Mouse (Mus musculus) limb, embryonic 14.5 days (tissue): Measurements from ENCODE around the gene Ubl7. TPM values are rescaled to one million over a fixed set of nuclear protein-coding genes. Genes with fewer than 3 reads are reported as not detected.

Source experiments
- ATAC-seq: fragments of 200-750 bp; cut with Nextera tagmentation; 2 replicates; pipeline ENCODE4 v1.8.0; 2017; ENCODE audit warnings: low read depth, moderate number of reproducible peaks, moderate TSS enrichment; ENCODE audit not compliant: low FRiP score
- DNase-seq: peaks from one replicate; pipeline ENCODE4 v3.0.0-alpha.2; 2015; ENCODE audit warnings: low spot score
- H3K27ac ChIP-seq: fragments of 300-500 bp; sonication (generic); replicated peaks from 2 replicates; pipeline ENCODE4 v1.5.1; 2014; ENCODE audit warnings: low read depth, mild to moderate bottlenecking, low read length, moderate library complexity, mixed read lengths
- H3K27me3 ChIP-seq: fragments of 300-500 bp; sonication (generic); 2 replicates; pipeline ENCODE4 v1.6.1; 2014; ENCODE audit warnings: low read length, mixed read lengths; ENCODE audit not compliant: control insufficient read depth, insufficient read depth
- H3K36me3 ChIP-seq: fragments of 300-500 bp; sonication (generic); 2 replicates; pipeline ENCODE4 v1.6.1; 2014; ENCODE audit warnings: mild to moderate bottlenecking, low read length, moderate library complexity, mixed read lengths; ENCODE audit not compliant: control insufficient read depth, insufficient read depth
- H3K4me1 ChIP-seq: fragments of 300-500 bp; sonication (generic); 2 replicates; pipeline ENCODE4 v1.6.1; 2014; ENCODE audit warnings: antibody characterized with exemption, low read length, mixed read lengths; ENCODE audit not compliant: control insufficient read depth, insufficient read depth
- H3K4me2 ChIP-seq: fragments of 300-500 bp; sonication (generic); replicated peaks from 2 replicates; pipeline ENCODE4 v1.6.1; 2014; ENCODE audit warnings: low read depth, mild to moderate bottlenecking, low read length, moderate library complexity; ENCODE audit not compliant: severe bottlenecking
- H3K4me3 ChIP-seq: fragments of 300-500 bp; sonication (generic); replicated peaks from 2 replicates; pipeline ENCODE4 v1.5.1; 2014; ENCODE audit warnings: low read length
- H3K9ac ChIP-seq: fragments of 300-500 bp; sonication (generic); 2 replicates; pipeline ENCODE4 v1.6.1; 2014; ENCODE audit warnings: mild to moderate bottlenecking, low read depth, low read length, moderate library complexity; ENCODE audit not compliant: severe bottlenecking
- H3K9me3 ChIP-seq: fragments of 300-500 bp; sonication (generic); 2 replicates; pipeline ENCODE4 v1.6.1; 2016; ENCODE audit warnings: low read length; ENCODE audit not compliant: control insufficient read depth
- POLR2A ChIP-seq: fragments of 200-500 bp; IDR thresholded peaks from 2 replicates; pipeline ENCODE4 v1.8.0; 2012; ENCODE audit warnings: inconsistent platforms, mild to moderate bottlenecking, moderate library complexity, borderline replicate concordance; ENCODE audit not compliant: insufficient read depth, insufficient read length; ENCODE audit errors: extremely low read depth
- WGBS: fragments of 180-500 bp; shearing (Covaris S2); extraction: QIAGEN DNeasy Blood & Tissue Kit; methylation state at CpG from one replicate; pipeline ENCODE4 v1.1.7; 2014; 5-methylcytosine and 5-hydroxymethylcytosine counted together
- polyA plus RNA-seq, 2 experiments: library from polyadenylated mRNA; depleted of rRNA in 1 of 2; stranded (reverse) in 1 of 2; unstranded in 1 of 2; fragments of >200 nt; fragmentation: Nextera tagmentation in 1 of 2; extraction: Ambion mirVana in 1 of 2; gene quantifications; 2 replicates each; pipeline versions ENCODE4 v1.2.1 to v1.2.3; 2012 to 2014

Gene Ubl7
- polyA plus RNA-seq, 2 experiments, result 76.7 to 99.0 TPM

DNA sequence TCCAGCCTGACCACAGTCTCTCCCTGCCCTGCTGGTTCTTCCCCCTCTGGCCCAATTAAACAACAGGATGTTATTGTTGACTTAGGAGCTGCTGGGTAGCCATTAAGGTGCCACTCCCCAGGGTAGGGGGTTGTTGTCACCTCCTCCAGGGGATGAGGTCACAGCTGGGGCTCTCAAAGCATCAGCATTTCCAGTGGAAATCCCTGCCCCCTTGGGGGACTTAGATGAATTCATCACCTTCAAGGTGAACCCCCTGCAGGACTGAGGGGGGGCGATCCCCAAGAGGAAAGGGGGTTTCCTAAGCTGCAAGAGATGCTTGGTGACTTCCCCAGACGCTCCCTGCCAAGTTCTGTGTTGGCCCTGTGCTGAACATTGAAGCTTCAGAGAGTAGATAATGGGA, 32.3 kb downstream of the Ubl7 start:
- DNase-seq (no peak), ATAC-seq (no peak)
- Histone ChIP-seq H3K9ac (no peak overlapping the region), H3K4me3 (no peak overlapping the region), H3K4me2 (no peak overlapping the region), H3K27me3 (peaks cover 36% of the 10 kb centered on the region), H3K27ac (no peak overlapping the region), H3K9me3 (no peaks in the 10 kb centered on the region), H3K36me3 (no peaks in the 10 kb centered on the region), H3K4me1 (peaks cover 12% of the 10 kb centered on the region)
- TF ChIP-seq POLR2A, result no peak
- WGBS, result 20% methylated on average over 2 of the region's 2 CpGs

DNA sequence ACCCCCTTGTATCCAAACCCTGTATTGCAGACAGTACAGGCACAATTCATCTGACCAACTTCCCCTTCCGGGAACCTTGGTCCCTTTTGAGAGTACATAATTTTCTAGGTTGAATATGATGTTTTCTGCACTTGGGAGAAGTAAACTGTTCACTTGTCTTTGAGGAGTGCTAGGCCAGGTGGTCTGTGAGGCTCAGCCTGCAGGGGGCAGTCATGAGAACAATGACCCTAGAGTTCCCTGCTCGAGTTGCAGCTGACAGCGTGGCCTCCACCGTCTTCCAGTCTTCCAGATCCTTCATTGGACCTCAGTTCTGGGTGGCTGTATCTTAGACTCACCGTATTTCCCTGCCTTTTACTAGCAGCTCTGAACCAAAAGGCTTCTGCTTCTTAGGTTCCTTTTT, 33.8 kb downstream of the Ubl7 start:
- DNase-seq, result peak; percentile 50
- TF ChIP-seq POLR2A, result no peak
- WGBS, result 21% methylated on average over 5 of the region's 5 CpGs

DNA sequence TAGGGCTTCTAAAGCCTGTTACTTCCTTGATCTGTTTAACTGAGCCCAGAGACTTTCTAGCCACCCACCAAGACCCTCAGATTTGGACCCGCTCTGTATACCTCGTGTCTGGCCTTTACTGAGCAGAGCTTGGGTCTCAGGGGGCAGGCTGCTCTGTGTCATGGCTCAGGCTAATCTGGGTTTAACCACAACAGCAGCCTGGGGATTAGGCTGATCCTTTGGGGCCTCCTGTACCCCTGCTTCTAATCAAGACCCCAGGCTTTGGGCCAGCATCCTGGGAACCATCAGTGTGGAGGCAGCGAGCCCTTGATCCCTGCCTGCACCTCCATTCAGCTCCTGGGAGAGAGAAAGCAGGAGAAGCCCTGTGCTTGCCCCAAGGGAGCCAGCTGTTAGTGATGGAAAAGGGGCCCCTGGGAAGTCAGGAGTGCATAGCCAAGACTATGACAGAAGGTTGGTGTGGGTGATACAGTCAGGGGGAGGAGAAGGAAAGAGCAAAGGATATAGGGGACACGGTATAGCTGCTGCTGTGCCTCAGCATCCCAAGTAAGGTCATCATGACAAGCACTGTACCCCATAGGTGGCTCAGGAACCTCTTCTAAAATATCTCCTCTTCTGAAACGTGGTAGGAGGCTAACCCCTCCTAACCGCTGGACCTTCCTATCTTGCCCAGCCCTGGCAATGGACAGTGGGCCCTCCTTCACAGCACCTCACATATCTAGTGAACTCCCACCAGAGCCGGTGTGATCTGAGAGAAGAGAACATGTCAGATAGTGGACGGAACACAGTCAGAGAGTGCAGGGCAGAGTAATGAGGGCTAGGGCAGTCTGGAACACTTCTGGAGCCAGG, 35.2 kb downstream of the Ubl7 start:
- DNase-seq (no peak), ATAC-seq (no peak)
- no peak overlapping the region for H3K9ac ChIP-seq
- H3K9me3 ChIP-seq, result no peaks in the 10 kb centered on the region
- no peak overlapping the region for H3K27ac ChIP-seq
- H3K4me1 ChIP-seq, result peaks cover 3% of the 10 kb centered on the region
- H3K36me3 ChIP-seq, result no peaks in the 10 kb centered on the region
- 80% methylated on average over 8 of the region's 8 CpGs for WGBS
- no peak overlapping the region for H3K4me3 ChIP-seq
- H3K4me2 ChIP-seq, result no peak overlapping the region
- no peak for TF ChIP-seq POLR2A
- peaks cover 17% of the 10 kb centered on the region for H3K27me3 ChIP-seq

More for the DNA sequence above, 33.8 kb downstream of the Ubl7 start:
- no peak for ATAC-seq
- Histone ChIP-seq H3K9ac (no peak overlapping the region), H3K27ac (no peak overlapping the region), H3K4me3 (no peak overlapping the region), H3K4me1 (peaks cover 7% of the 10 kb centered on the region), H3K36me3 (no peaks in the 10 kb centered on the region), H3K27me3 (peaks cover 27% of the 10 kb centered on the region), H3K9me3 (no peaks in the 10 kb centered on the region), H3K4me2 (no peak overlapping the region)

DNA sequence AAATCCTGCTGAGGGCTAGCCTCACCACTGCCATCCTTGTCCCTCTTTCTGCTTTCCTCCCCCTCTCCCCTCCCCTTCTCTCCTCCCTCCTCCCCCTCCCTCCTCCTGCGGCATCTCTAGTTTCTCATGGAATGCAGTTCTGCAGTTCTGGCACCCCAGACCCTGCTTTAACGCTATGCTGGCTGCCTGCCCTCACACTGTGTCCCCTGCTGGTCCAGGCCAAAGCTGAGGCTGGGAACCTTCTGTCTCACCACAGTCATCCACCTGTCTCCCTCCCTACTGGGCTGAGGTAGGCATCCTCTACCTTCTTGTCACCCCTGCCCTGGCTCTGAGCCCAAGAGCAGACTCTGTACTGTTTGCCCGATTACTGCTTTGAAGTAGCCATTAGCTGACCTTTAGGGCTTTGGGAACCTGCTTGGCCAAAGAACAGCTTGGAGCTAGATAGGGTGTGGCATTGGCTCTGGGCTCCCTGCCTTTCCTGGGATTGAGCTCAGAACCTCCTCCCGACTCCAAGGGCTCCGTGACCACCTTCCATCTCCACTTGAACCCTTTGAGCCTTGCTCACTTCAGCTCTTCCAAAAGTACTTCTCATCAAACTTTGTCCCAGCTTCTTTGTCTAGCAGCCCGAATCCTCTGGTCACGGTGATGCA, 36.7 kb downstream of the Ubl7 start:
- no peak overlapping the region for H3K9ac ChIP-seq
- H3K4me1 ChIP-seq, result no peaks in the 10 kb centered on the region
- H3K4me2 ChIP-seq, result no peak overlapping the region
- DNase-seq (no peak), ATAC-seq (no peak)
- H3K36me3 ChIP-seq, result no peaks in the 10 kb centered on the region
- no peaks in the 10 kb centered on the region for H3K9me3 ChIP-seq
- no peak overlapping the region for H3K27ac ChIP-seq
- TF ChIP-seq POLR2A, result no peak
- 50% methylated on average over 7 of the region's 7 CpGs for WGBS
- H3K4me3 ChIP-seq, result no peak overlapping the region
- 0 out of 2 replicates have a peak, but pooled peaks cover 2% of the 10 kb centered on the region for H3K27me3 ChIP-seq

DNA sequence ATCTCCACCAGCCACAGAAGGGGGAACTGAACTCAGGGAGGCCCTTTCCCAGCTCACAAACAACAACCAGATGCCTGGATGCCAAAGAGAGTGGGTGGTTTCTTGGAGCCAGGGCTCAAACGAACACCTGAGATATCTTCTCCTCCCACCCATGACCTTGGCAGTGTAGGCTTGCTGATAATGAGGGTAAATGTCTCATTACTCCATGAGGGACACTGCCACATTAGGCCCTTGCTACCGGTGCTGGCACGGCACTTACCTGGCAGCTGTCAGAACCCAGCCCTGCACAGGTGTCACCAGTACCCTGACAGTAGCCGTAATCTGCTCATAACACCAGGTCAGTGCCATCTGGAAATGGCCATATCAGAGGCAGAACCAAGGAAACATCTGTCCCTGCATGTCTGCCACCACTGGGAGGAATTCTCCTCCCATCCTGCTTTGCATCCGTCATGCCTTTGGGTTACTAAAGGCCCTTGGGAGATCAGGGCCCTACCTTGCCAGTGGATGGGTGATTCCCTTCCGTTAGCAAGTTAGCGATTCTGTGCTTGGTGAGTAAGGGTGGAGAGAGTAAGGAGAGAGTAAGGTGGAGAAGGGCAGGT, 37.7 kb downstream of the Ubl7 start:
- Histone ChIP-seq H3K9me3 (no peaks in the 10 kb centered on the region), H3K4me2 (no peak overlapping the region), H3K36me3 (no peaks in the 10 kb centered on the region), H3K27me3 (no peaks in the 10 kb centered on the region), H3K4me3 (no peak overlapping the region), H3K9ac (no peak overlapping the region), H3K27ac (no peak overlapping the region), H3K4me1 (no peaks in the 10 kb centered on the region)
- ATAC-seq, result no peak
- 73% methylated on average over 7 of the region's 7 CpGs for WGBS
- DNase-seq, result no peak
- no peak for TF ChIP-seq POLR2A
